Mouse (Mus musculus): ENCODE results near the gene Psap.

GRCm38 (mm10) chr10:60237475-60238154 is 39.8 kb upstream of the Psap start:
- no peak for TF ChIP-seq POLR2A (IDR thresholded peaks at IDR 0.05; ENCODE audit: insufficient read depth, low read depth, low read length)
- no peak for TF ChIP-seq CTCF (IDR thresholded peaks at IDR 0.05; ENCODE audit: insufficient read depth, low read depth, low read length)
